ENCODE assay signal across 18 mouse cellular contexts in genomic region chr19:43930366-43930765, GRCm38 (mm10). TPM values are rescaled to one million over a fixed set of nuclear protein-coding genes. Genes with fewer than 3 reads are reported as not detected.
DNase-seq lines count a peak whose midpoint lies in the region; ATAC-seq and TF ChIP-seq lines count a peak whose summit lies in the region.
"Had no signal": no experiment of that assay in that cellular context is flagged by ENCODE, and none has a peak within 500 bp of the region (broad histone marks: within the 10 kb centered on the region; RNA-seq: fewer than 3 reads in every experiment).

No protein-coding gene starts in this region.

- H3K79me2 ChIP-seq in liver, adult 2 months (ENCODE audit: control insufficient read depth, insufficient read depth, low read length) = peaks cover 46% of the 10 kb centered on the region
- H3K79me2 ChIP-seq in C2C12 (ENCODE audit: control insufficient read depth, insufficient read depth) = peaks cover 22% of the 10 kb centered on the region

- peak; percentile 2; the same call in 1 of the 2 replicates for ATAC-seq in heart, embryonic 11.5 days (replicated peaks; ENCODE audit: insufficient number of reproducible peaks, low FRiP score, low TSS enrichment)
- ATAC-seq in granulocyte monocyte progenitor cell, adult 5-6 weeks (replicated peaks; ENCODE audit: poor library complexity, severe bottlenecking) = peak; percentile 39
- ATAC-seq in erythroid progenitor cell, adult 5-6 weeks (replicated peaks; ENCODE audit: low FRiP score, poor library complexity, severe bottlenecking) = no peak
- ATAC-seq: activated CD4-positive, CD25-positive, alpha-beta regulatory T cell, adult 4 months had no signal

- no peak overlapping the region for H3K4me3 ChIP-seq in heart, embryonic 11.5 days (ENCODE audit: low read depth, low read length)
- H3K4me3 ChIP-seq in liver, adult 2 months (ENCODE audit: insufficient read depth, low read depth, low read length) = no peak overlapping the region
- no peak overlapping the region for H3K4me3 ChIP-seq in C2C12 (ENCODE audit: insufficient read depth, poor library complexity, severe bottlenecking)
- H3K4me3 ChIP-seq: erythroblast, embryonic 14.5 days; liver, embryonic 15.5 days had no signal

- TF ChIP-seq POLR2A in liver, adult 2 months (IDR thresholded peaks at IDR 0.05; ENCODE audit: extremely low read depth, insufficient read depth, low read length) = no peak

- H3K79me3 ChIP-seq in C2C12 (ENCODE audit: low read depth) = peaks cover 7% of the 10 kb centered on the region

- H3K36me3 ChIP-seq in heart, embryonic 11.5 days (ENCODE audit: control insufficient read depth, insufficient read depth, low read length) = no peaks in the 10 kb centered on the region
- no peaks in the 10 kb centered on the region for H3K36me3 ChIP-seq in liver, adult 2 months (ENCODE audit: control insufficient read depth, insufficient read depth, low read length)
- no peaks in the 10 kb centered on the region for H3K36me3 ChIP-seq in C2C12 (ENCODE audit: control insufficient read depth, insufficient read depth)
- H3K36me3 ChIP-seq: liver, embryonic 15.5 days had no signal

- intact Hi-C loops in heart, postnatal 36 days (cut with DNase I) = no loop called here

- WGBS in heart, embryonic 11.5 days (ENCODE audit: insufficient replicate concordance) = 30% methylated on average over 7 of the region's 7 CpGs
- whole genome bisulfite sequencing in liver, adult 2 months = 23% methylated on average over 7 of the region's 7 CpGs

- 0 out of 2 replicates have a peak overlapping the region, but pooled peaks have one; percentile 13 for H3K27ac ChIP-seq in heart, embryonic 11.5 days (ENCODE audit: low read depth, low read length)
- H3K27ac ChIP-seq in liver, adult 2 months (replicated peaks; ENCODE audit: insufficient read depth, low read depth, low read length) = no peak overlapping the region
- H3K27ac ChIP-seq: kidney, postnatal 0 days; liver, embryonic 15.5 days had no signal

- no peak for DNase-seq in heart, postnatal 36 days
- peak; percentile 47 for DNase-seq in liver, adult 2 months (ENCODE audit: extremely low read depth, low read depth, low spot score)
- DNase-seq in liver = no peak
- DNase-seq in gastrocnemius, postnatal 10 days = no peak
- DNase-seq: B cell, adult 2 months; cerebellum, adult 18-20 months; right cerebral cortex, adult 18-20 months; thymus, postnatal 36 days had no signal

- H3K4me2 ChIP-seq in heart, embryonic 11.5 days = peak overlapping the region; percentile 20; the same call in 1 of the 2 replicates
- H3K4me2 ChIP-seq: liver, embryonic 15.5 days had no signal

- no peak for TF ChIP-seq CTCF in liver, adult 2 months (IDR thresholded peaks at IDR 0.05; ENCODE audit: low read depth, low read length)
- no peak for TF ChIP-seq CTCF in C2C12 (IDR thresholded peaks at IDR 0.05; ENCODE audit: control insufficient read depth, insufficient read depth, insufficient read length)

- H3K27me3 ChIP-seq in heart, embryonic 11.5 days (ENCODE audit: control insufficient read depth, insufficient read depth, low read length) = no peaks in the 10 kb centered on the region
- H3K27me3 ChIP-seq in liver, adult 2 months (ENCODE audit: control insufficient read depth, insufficient read depth, low read length) = no peaks in the 10 kb centered on the region
- H3K27me3 ChIP-seq in C2C12 (ENCODE audit: control insufficient read depth, insufficient read depth, insufficient read length) = no peaks in the 10 kb centered on the region
- H3K27me3 ChIP-seq: liver, embryonic 15.5 days had no signal

- H3K4me1 ChIP-seq in heart, embryonic 11.5 days (ENCODE audit: control insufficient read depth, insufficient read depth, low read length) = peaks cover 15% of the 10 kb centered on the region
- H3K4me1 ChIP-seq in liver, adult 2 months (ENCODE audit: control insufficient read depth, insufficient read depth, low read length) = peaks cover 6% of the 10 kb centered on the region

- no peak overlapping the region for H3ac ChIP-seq in C2C12 (ENCODE audit: control insufficient read depth, insufficient read length, low read depth)

- 0 out of 2 replicates have a peak overlapping the region, but pooled peaks have one; percentile 18 for H3K9ac ChIP-seq in heart, embryonic 11.5 days (ENCODE audit: low read depth, low read length)
- no peak overlapping the region for H3K9ac ChIP-seq in liver, adult 2 months (ENCODE audit: low read depth, low read length)
- H3K9ac ChIP-seq: liver, embryonic 15.5 days had no signal

- no peaks in the 10 kb centered on the region for H3K9me3 ChIP-seq in heart, embryonic 11.5 days (replicated peaks; ENCODE audit: control insufficient read depth, low read length)
- H3K9me3 ChIP-seq: liver, embryonic 15.5 days had no signal

TF ChIP-seq in C2C12, 6 proteins besides CTCF, POLR2A, EP300 and RAD21:
- TF ChIP-seq MYOG (IDR thresholded peaks at IDR 0.05; ENCODE audit: control insufficient read depth, extremely low read depth, insufficient read length) (no peak), MAX (IDR thresholded peaks at IDR 0.05) (no peak), USF1 (IDR thresholded peaks at IDR 0.05; ENCODE audit: low read depth) (peak; percentile 49), FOSL1 (IDR thresholded peaks at IDR 0.05; ENCODE audit: insufficient read depth, low read length, poor library complexity, severe bottlenecking) (no peak)

RNA-seq across cellular contexts. Expression of gene Dnmbp, which starts 9.6 kb away (rescaled TPM):
- 11.4 and 11.7 TPM in 2 replicates for polyA plus RNA-seq in heart, embryonic 11.5 days (2014; fragmentation: Nextera tagmentation; extraction: Ambion mirVana)
- 1 to 10 TPM; 9.0 to 9.7 TPM for total RNA-seq in heart, postnatal 36 days (2021)
- 23.3 and 24.7 TPM in 2 replicates for total RNA-seq in liver, adult 2 months (2014; rRNA removed)
- polyA plus RNA-seq in liver, adult 2 months (2012; rRNA removed) = 15.5 and 15.6 TPM in 2 replicates
- 8.5 TPM for polyA plus RNA-seq in C2C12 (2012; fragmentation: generic; extraction: Trizol)
- 10.5 and 11.9 TPM in 2 replicates for total RNA-seq in granulocyte monocyte progenitor cell, adult 5-6 weeks (2014; fragmentation: Nextera tagmentation)
- total RNA-seq in granulocyte monocyte progenitor cell, adult 5-6 weeks (2017) = 7.4 and 8.3 TPM in 2 replicates
- total RNA-seq in erythroid progenitor cell, adult 5-6 weeks (2015; ENCODE audit: low replicate concordance) = 2.5 and 5.0 TPM in 2 replicates
- 1.5 and 2.3 TPM in 2 replicates for total RNA-seq in erythroid progenitor cell, adult 5-6 weeks (2017; ENCODE audit: low replicate concordance)
- 10 to 100 TPM; 12.8 to 16.3 TPM for total RNA-seq in gastrocnemius, postnatal 10 days (2021)
- polyA plus RNA-seq: erythroblast, embryonic 14.5 days had no signal

RNA-seq across cellular contexts. Expression of gene Cpn1, which starts 56.0 kb away (rescaled TPM):
- polyA plus RNA-seq in heart, embryonic 11.5 days (2014; fragmentation: Nextera tagmentation; extraction: Ambion mirVana) = 0.77 and 2.0 TPM in 2 replicates
- under 1 TPM in 1 of 2 experiments, not detected in 1; 0.19 TPM for total RNA-seq in heart, postnatal 36 days (2021)
- total RNA-seq in liver, adult 2 months (2014; rRNA removed) = 215 and 272 TPM in 2 replicates
- polyA plus RNA-seq in liver, adult 2 months (2012; rRNA removed) = 336 and 360 TPM in 2 replicates
- polyA plus RNA-seq in C2C12 (2012; fragmentation: generic; extraction: Trizol) = 0.09 TPM
- total RNA-seq in granulocyte monocyte progenitor cell, adult 5-6 weeks (2014; fragmentation: Nextera tagmentation) = 0.28 TPM in 1 of 2 replicates, not detected in the other
- 0.47 TPM in 1 of 2 replicates, not detected in the other for total RNA-seq in granulocyte monocyte progenitor cell, adult 5-6 weeks (2017)
- not detected in 2 replicates for total RNA-seq in erythroid progenitor cell, adult 5-6 weeks (2015; ENCODE audit: low replicate concordance)
- total RNA-seq in erythroid progenitor cell, adult 5-6 weeks (2017; ENCODE audit: low replicate concordance) = not detected in 2 replicates
- total RNA-seq in gastrocnemius, postnatal 10 days (2021) = not detected
- total RNA-seq: hematopoietic stem cell, adult 5-6 weeks; neutrophil, adult 5-6 weeks had no signal

Comparison
In these comparisons a context has a peak if more than half of its experiments do, and no peak if none do; other contexts are left out.
1. RNA of gene Cpn1, which starts 56.0 kb away (total RNA-seq): 215 to 272 TPM in liver, adult 2 months; 0.19 TPM in heart, postnatal 36 days, not detected in gastrocnemius, postnatal 10 days, 0.28 to 0.47 TPM in granulocyte monocyte progenitor cell, adult 5-6 weeks and not detected in erythroid progenitor cell, adult 5-6 weeks; every median in the first group is over 100 times any median in the second.